Mouse (Mus musculus): ENCODE measurements around the gene Nxf7. TPM values are rescaled to one million over a fixed set of nuclear protein-coding genes. Genes with fewer than 3 reads are reported as not detected.
"Not testable (repeated sequence)": the region's sequence is repeated elsewhere in the genome, so short reads cannot be mapped to it uniquely, and the experiment has no call there.

Gene Nxf7
- polyA plus RNA-seq, 1 experiment from 2014 or later = 0.43 TPM

DNA sequence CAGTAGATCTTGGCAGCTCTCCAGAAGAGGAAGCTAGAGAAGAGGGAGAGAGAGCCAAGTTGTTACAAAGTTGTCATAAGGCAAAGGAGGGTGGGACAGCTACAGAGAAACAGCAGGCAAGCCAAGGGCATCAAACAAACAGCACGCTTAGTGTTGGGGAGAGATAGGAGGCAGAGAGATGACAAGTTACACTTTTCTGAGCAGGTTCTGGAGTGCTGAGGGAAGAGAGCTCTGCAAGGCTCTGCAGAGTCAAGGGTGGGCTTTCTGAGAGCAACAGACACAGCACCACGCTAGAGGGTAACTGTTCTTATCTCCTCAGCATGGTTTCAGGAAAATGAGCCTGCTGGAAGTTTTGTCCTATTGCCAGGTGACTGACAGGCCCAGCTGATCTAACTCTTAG is 35.7 kb downstream of the Nxf7 start:
- no peaks in the 10 kb centered on the region for H3K4me1 ChIP-seq (ENCODE audit: control insufficient read depth, insufficient read depth, low read length)
- no peaks in the 10 kb centered on the region for H3K36me3 ChIP-seq (ENCODE audit: control insufficient read depth, insufficient read depth, low read length)
- no peak overlapping the region for H3K4me3 ChIP-seq (ENCODE audit: low read length)
- no peak overlapping the region for H3K27ac ChIP-seq (ENCODE audit: low read length)
- H3K4me2 ChIP-seq (ENCODE audit: low read depth, low read length) = no peak overlapping the region
- H3K9me3 ChIP-seq (ENCODE audit: control insufficient read depth, low read length) = no peaks in the 10 kb centered on the region
- WGBS = 42% methylated on average over 2 of the region's 2 CpGs
- no peak for ATAC-seq
- H3K9ac ChIP-seq (ENCODE audit: low read depth, low read length) = no peak overlapping the region
- no peaks in the 10 kb centered on the region for H3K27me3 ChIP-seq (replicated peaks; ENCODE audit: control insufficient read depth, insufficient read depth, low read length)

DNA sequence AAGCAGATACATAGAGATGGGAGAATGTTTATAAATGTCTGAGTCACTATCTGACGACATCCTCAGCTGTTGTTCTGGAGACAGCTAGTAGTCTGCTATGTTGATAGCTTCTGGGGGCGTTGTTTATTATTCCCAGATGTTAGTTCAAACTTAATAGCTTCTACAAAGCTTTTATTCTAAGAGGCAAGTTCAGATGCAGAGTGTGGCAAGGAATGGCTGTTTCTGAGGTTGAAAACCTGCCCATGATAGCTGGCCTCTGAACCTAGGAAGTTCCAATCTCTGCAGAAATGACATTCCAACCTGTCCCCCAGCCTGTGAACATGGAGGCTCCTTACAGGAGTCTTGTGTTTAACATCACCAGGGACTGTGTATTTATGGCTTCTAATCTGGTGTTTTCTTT is 36.9 kb downstream of the Nxf7 start:
- WGBS = 26% methylated on average over 2 of the region's 2 CpGs
- ATAC-seq; H3K36me3 ChIP-seq (ENCODE audit: control insufficient read depth, insufficient read depth, low read length); H3K9me3 ChIP-seq (ENCODE audit: control insufficient read depth, low read length); H3K4me2 ChIP-seq (ENCODE audit: low read depth, low read length); H3K9ac ChIP-seq (ENCODE audit: low read depth, low read length); H3K4me3 ChIP-seq (ENCODE audit: low read length); H3K27me3 ChIP-seq (replicated peaks; ENCODE audit: control insufficient read depth, insufficient read depth, low read length); H3K4me1 ChIP-seq (ENCODE audit: control insufficient read depth, insufficient read depth, low read length); H3K27ac ChIP-seq (ENCODE audit: low read length): not testable (repeated sequence)

DNA sequence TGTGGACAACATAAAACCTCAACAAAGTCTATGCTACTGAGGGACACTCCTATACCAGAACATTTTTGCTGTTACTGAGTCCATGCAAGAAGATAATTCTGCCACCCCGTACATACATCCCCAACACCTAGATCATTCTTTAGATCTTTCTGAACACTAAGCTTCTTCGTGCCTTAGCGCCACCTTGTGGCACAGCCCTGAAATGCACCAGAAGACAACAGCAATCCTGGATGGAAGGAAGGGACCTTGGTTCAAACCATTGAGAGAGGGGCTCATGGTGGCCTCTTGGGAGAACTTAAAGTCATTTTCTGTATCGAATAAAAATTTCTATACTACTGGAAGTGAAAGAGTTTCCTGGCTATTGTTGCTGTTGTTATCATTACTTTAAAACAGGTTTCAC is 37.6 kb downstream of the Nxf7 start:
- not testable (repeated sequence) for H3K4me2 ChIP-seq (ENCODE audit: low read depth, low read length); ATAC-seq; H3K4me1 ChIP-seq (ENCODE audit: control insufficient read depth, insufficient read depth, low read length); H3K36me3 ChIP-seq (ENCODE audit: control insufficient read depth, insufficient read depth, low read length); H3K4me3 ChIP-seq (ENCODE audit: low read length); H3K27me3 ChIP-seq (replicated peaks; ENCODE audit: control insufficient read depth, insufficient read depth, low read length); H3K9me3 ChIP-seq (ENCODE audit: control insufficient read depth, low read length); H3K27ac ChIP-seq (ENCODE audit: low read length); H3K9ac ChIP-seq (ENCODE audit: low read depth, low read length)
- WGBS = 21% methylated on average over 4 of the region's 4 CpGs

DNA sequence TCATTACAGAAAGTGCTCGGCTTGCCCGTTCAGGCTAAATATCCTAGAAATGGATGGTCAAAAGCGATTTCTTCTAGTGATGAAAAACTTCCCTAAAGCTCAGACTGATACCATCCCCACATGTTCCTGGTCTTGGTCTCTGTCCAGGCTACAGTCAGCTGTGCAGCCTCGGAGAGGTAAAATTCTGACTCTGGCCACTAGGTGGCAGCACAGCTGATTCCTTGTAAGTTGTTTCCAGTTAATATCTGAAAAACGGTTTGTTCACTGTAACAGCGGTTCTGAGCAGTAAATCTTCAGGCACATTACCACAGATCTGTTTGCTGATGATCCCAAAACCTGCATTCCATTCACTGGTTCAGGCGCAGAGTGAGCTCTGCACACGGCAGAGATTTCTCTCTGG is 38.9 kb downstream of the Nxf7 start:
- H3K4me2 ChIP-seq (ENCODE audit: low read depth, low read length); H3K27me3 ChIP-seq (replicated peaks; ENCODE audit: control insufficient read depth, insufficient read depth, low read length); H3K4me1 ChIP-seq (ENCODE audit: control insufficient read depth, insufficient read depth, low read length); H3K4me3 ChIP-seq (ENCODE audit: low read length); H3K27ac ChIP-seq (ENCODE audit: low read length); H3K36me3 ChIP-seq (ENCODE audit: control insufficient read depth, insufficient read depth, low read length); H3K9me3 ChIP-seq (ENCODE audit: control insufficient read depth, low read length); ATAC-seq; H3K9ac ChIP-seq (ENCODE audit: low read depth, low read length): not testable (repeated sequence)
- WGBS = 24% methylated on average over 8 of the region's 8 CpGs

Other genes with a start within 250 kb of the Nxf7 start
- not detected in 2 replicates for gene Gm5128, start 225.5 kb downstream of the Nxf7 start, polyA plus RNA-seq (2015; fragmentation: Nextera tagmentation; extraction: Ambion mirVana)
- gene Gm7903, start 164.9 kb downstream of the Nxf7 start, polyA plus RNA-seq (2015; fragmentation: Nextera tagmentation; extraction: Ambion mirVana) = not detected in 2 replicates
- not detected in 2 replicates for gene AV320801, start 104.2 kb downstream of the Nxf7 start, polyA plus RNA-seq (2015; fragmentation: Nextera tagmentation; extraction: Ambion mirVana)
- gene Prame, start 28.9 kb upstream of the Nxf7 start, polyA plus RNA-seq (2015; fragmentation: Nextera tagmentation; extraction: Ambion mirVana) = not detected in 2 replicates
- not detected in 2 replicates for gene Tcp11x2, start 95.0 kb upstream of the Nxf7 start, polyA plus RNA-seq (2015; fragmentation: Nextera tagmentation; extraction: Ambion mirVana)
- gene Tmsb15a, start 126.5 kb upstream of the Nxf7 start, polyA plus RNA-seq (2015; fragmentation: Nextera tagmentation; extraction: Ambion mirVana) = not detected in 2 replicates
- gene Armcx5, start 144.0 kb upstream of the Nxf7 start, polyA plus RNA-seq (2015; fragmentation: Nextera tagmentation; extraction: Ambion mirVana) = 5.6 and 6.1 TPM in 2 replicates
- gene Gprasp1, start 144.0 kb upstream of the Nxf7 start, polyA plus RNA-seq (2015; fragmentation: Nextera tagmentation; extraction: Ambion mirVana) = 20.9 TPM in 2 replicates
- 21.9 and 24.8 TPM in 2 replicates for gene Bhlhb9, start 198.8 kb upstream of the Nxf7 start, polyA plus RNA-seq (2015; fragmentation: Nextera tagmentation; extraction: Ambion mirVana)
- 11.7 and 12.6 TPM in 2 replicates for gene Gprasp2, start 240.3 kb upstream of the Nxf7 start, polyA plus RNA-seq (2015; fragmentation: Nextera tagmentation; extraction: Ambion mirVana)

Data from intestine, embryonic 16.5 days (tissue).